Mouse (Mus musculus) activated CD4-positive, CD25-positive, alpha-beta regulatory T cell (primary cell): ENCODE results near the gene Gm9918. TPM values are rescaled to one million over a fixed set of nuclear protein-coding genes. Genes with fewer than 3 reads are reported as not detected.

Experiments
- polyA plus RNA-seq, 2 experiments: library from polyadenylated mRNA; unstranded; fragments of 100-300 nt; shearing (Covaris generic); gene quantifications; one replicate each; pipeline ENCODE4 v1.2.1; 2017

Gm9918 gene
- polyA plus RNA-seq, result not detected

GRCm38 (mm10) chr15:102270274-102270960, at the start of gene Gm9918:
Gene Gm9918, plus strand, starts transcription at chr15:102270563.

GRCm38 (mm10) chr15:102231748-102232147, 38.6 kb upstream of the Gm9918 start, which contains the start of gene Itgb7:
Gene Itgb7, minus strand, starts transcription at chr15:102231944.

GRCm38 (mm10) chr15:102257202-102258075, 12.9 kb upstream of the Gm9918 start, which contains the start of gene Rarg:
Gene Rarg, minus strand, starts transcription at chr15:102257517.

GRCm38 (mm10) chr15:102279092-102279782, 8.9 kb downstream of the Gm9918 start, which contains the start of gene Mfsd5:
Gene Mfsd5, plus strand, starts transcription at chr15:102279454.

GRCm38 (mm10) chr15:102295633-102296367, 25.4 kb downstream of the Gm9918 start, which contains the start of gene Espl1:
Gene Espl1, plus strand, starts transcription at chr15:102296266.

Other genes starting within 250 kb of the Gm9918 start
- gene Krt18, start 242.4 kb upstream of the Gm9918 start, polyA plus RNA-seq, result 1 to 10 TPM; 1.0 to 2.4 TPM
- 10 to 100 TPM; 81.7 to 85.7 TPM for gene Eif4b, start 196.8 kb upstream of the Gm9918 start, polyA plus RNA-seq
- under 1 TPM; 0.23 to 0.81 TPM for gene Tns2, start 170.2 kb upstream of the Gm9918 start, polyA plus RNA-seq
- 10 to 100 TPM; 55.1 to 60.3 TPM for gene Spryd3, start 134.3 kb upstream of the Gm9918 start, polyA plus RNA-seq
- gene Igfbp6, start 126.2 kb upstream of the Gm9918 start, polyA plus RNA-seq, result under 1 TPM in 1 of 2 experiments, not detected in 1; 0.33 TPM
- gene Soat2, start 120.0 kb upstream of the Gm9918 start, polyA plus RNA-seq, result 1 to 10 TPM in 1 of 2 experiments, under 1 TPM in 1; 0.87 to 4.3 TPM
- gene Zfp740, start 67.3 kb upstream of the Gm9918 start, polyA plus RNA-seq, result 100 to 1,000 TPM in 1 of 2 experiments, 10 to 100 TPM in 1; 82.9 to 100 TPM
- gene Csad, start 65.8 kb upstream of the Gm9918 start, polyA plus RNA-seq, result 10 to 100 TPM; 11.0 to 21.9 TPM
- gene Itgb7, start 38.6 kb upstream of the Gm9918 start, polyA plus RNA-seq, result 1,000 to 10,000 TPM in 1 of 2 experiments, 100 to 1,000 TPM in 1; 949 to 1,884 TPM
- 10 to 100 TPM; 28.5 to 42.8 TPM for gene Rarg, start 13.0 kb upstream of the Gm9918 start, polyA plus RNA-seq
- gene Mfsd5, start 8.9 kb downstream of the Gm9918 start, polyA plus RNA-seq, result 100 to 1,000 TPM; 108 to 122 TPM
- gene Espl1, start 25.7 kb downstream of the Gm9918 start, polyA plus RNA-seq, result 1 to 10 TPM; 2.4 to 3.3 TPM
- gene Pfdn5, start 55.6 kb downstream of the Gm9918 start, polyA plus RNA-seq, result 100 to 1,000 TPM; 468 to 570 TPM
- gene Myg1, start 61.1 kb downstream of the Gm9918 start, polyA plus RNA-seq, result 10 to 100 TPM; 87.6 to 90.3 TPM
- gene Aaas, start 80.2 kb downstream of the Gm9918 start, polyA plus RNA-seq, result 10 to 100 TPM; 46.4 to 47.9 TPM
- not detected for gene Sp7, start 96.6 kb downstream of the Gm9918 start, polyA plus RNA-seq
- gene Sp1, start 135.6 kb downstream of the Gm9918 start, polyA plus RNA-seq, result 10 to 100 TPM; 10.7 to 15.1 TPM
- under 1 TPM in 1 of 2 experiments, not detected in 1; 0.49 TPM for gene Amhr2, start 174.8 kb downstream of the Gm9918 start, polyA plus RNA-seq
- 100 to 1,000 TPM; 479 to 749 TPM for gene Prr13, start 188.5 kb downstream of the Gm9918 start, polyA plus RNA-seq
- gene Pcbp2, start 200.0 kb downstream of the Gm9918 start, polyA plus RNA-seq, result 100 to 1,000 TPM in 1 of 2 experiments, 10 to 100 TPM in 1; 95.8 to 151 TPM
- gene Gm10337, start 233.2 kb downstream of the Gm9918 start, polyA plus RNA-seq, result 1 to 10 TPM in 1 of 2 experiments, not detected in 1; 1.5 TPM
- gene Map3k12, start 246.5 kb downstream of the Gm9918 start, polyA plus RNA-seq, result 1 to 10 TPM; 6.4 to 7.5 TPM
- gene Tarbp2, start 247.6 kb downstream of the Gm9918 start, polyA plus RNA-seq, result 10 to 100 TPM; 44.3 to 51.1 TPM